Mouse (Mus musculus): ENCODE data around the gene Mars2. TPM values are rescaled to one million over a fixed set of nuclear protein-coding genes. Genes with fewer than 3 reads are reported as not detected.
A peak's percentile ranks its signal among the peaks of the same experiment; 100 is the strongest.

Mars2 gene
- total RNA-seq, 1 experiment from 2014 or later, result 5.2 TPM

GRCm38 (mm10) chr1:55215185-55215813 is 21.7 kb upstream of the Mars2 start:
- peak; percentile 96 for ATAC-seq (replicated peaks; ENCODE audit: insufficient number of reproducible peaks, low FRiP score, low TSS enrichment, poor library complexity, severe bottlenecking)

GRCm38 (mm10) chr1:55217191-55217590 is 19.8 kb upstream of the Mars2 start:
- ATAC-seq (replicated peaks; ENCODE audit: insufficient number of reproducible peaks, low FRiP score, low TSS enrichment, poor library complexity, severe bottlenecking), result no peak

- ATAC-seq (replicated peaks; ENCODE audit: insufficient number of reproducible peaks, low FRiP score, low TSS enrichment, poor library complexity, severe bottlenecking), result no peak
Observed at GRCm38 (mm10) chr1:55221352-55221751, 15.6 kb upstream of the Mars2 start.

- no peak for ATAC-seq (replicated peaks; ENCODE audit: insufficient number of reproducible peaks, low FRiP score, low TSS enrichment, poor library complexity, severe bottlenecking)
Observed at GRCm38 (mm10) chr1:55223026-55223425, 14.0 kb upstream of the Mars2 start.

- no peak for ATAC-seq (replicated peaks; ENCODE audit: insufficient number of reproducible peaks, low FRiP score, low TSS enrichment, poor library complexity, severe bottlenecking)
Observed at GRCm38 (mm10) chr1:55224111-55224510, 12.9 kb upstream of the Mars2 start.

- no peak for ATAC-seq (replicated peaks; ENCODE audit: insufficient number of reproducible peaks, low FRiP score, low TSS enrichment, poor library complexity, severe bottlenecking)
Observed at GRCm38 (mm10) chr1:55225398-55225797, 11.6 kb upstream of the Mars2 start.

GRCm38 (mm10) chr1:55226011-55226857 is 10.7 kb upstream of the Mars2 start, which contains the start of gene Rftn2:
TSS of gene Rftn2 (minus strand) at chr1:55226782.
- no peak for ATAC-seq (replicated peaks; ENCODE audit: insufficient number of reproducible peaks, low FRiP score, low TSS enrichment, poor library complexity, severe bottlenecking)

- ATAC-seq (replicated peaks; ENCODE audit: insufficient number of reproducible peaks, low FRiP score, low TSS enrichment, poor library complexity, severe bottlenecking), result no peak
Observed at GRCm38 (mm10) chr1:55227376-55227775, 9.6 kb upstream of the Mars2 start.

GRCm38 (mm10) chr1:55228256-55228884 is 8.6 kb upstream of the Mars2 start:
- ATAC-seq (replicated peaks; ENCODE audit: insufficient number of reproducible peaks, low FRiP score, low TSS enrichment, poor library complexity, severe bottlenecking), result no peak

- ATAC-seq (replicated peaks; ENCODE audit: insufficient number of reproducible peaks, low FRiP score, low TSS enrichment, poor library complexity, severe bottlenecking), result no peak
Observed at GRCm38 (mm10) chr1:55234910-55235520, 2.0 kb upstream of the Mars2 start.

- ATAC-seq (replicated peaks; ENCODE audit: insufficient number of reproducible peaks, low FRiP score, low TSS enrichment, poor library complexity, severe bottlenecking), result no peak
Observed at GRCm38 (mm10) chr1:55236487-55236886, 490 bp upstream of the Mars2 start.

- ATAC-seq (replicated peaks; ENCODE audit: insufficient number of reproducible peaks, low FRiP score, low TSS enrichment, poor library complexity, severe bottlenecking), result peak; percentile 10
Observed at GRCm38 (mm10) chr1:55237643-55238161, 725 bp downstream of the Mars2 start.

- ATAC-seq (replicated peaks; ENCODE audit: insufficient number of reproducible peaks, low FRiP score, low TSS enrichment, poor library complexity, severe bottlenecking), result no peak
Observed at GRCm38 (mm10) chr1:55238496-55238895, 1.5 kb downstream of the Mars2 start.

- ATAC-seq (replicated peaks; ENCODE audit: insufficient number of reproducible peaks, low FRiP score, low TSS enrichment, poor library complexity, severe bottlenecking), result 0 out of 2 replicates have a peak, but pooled peaks have one; percentile 46
Observed at GRCm38 (mm10) chr1:55239237-55239636, 2.3 kb downstream of the Mars2 start.

GRCm38 (mm10) chr1:55246374-55246773 is 9.4 kb downstream of the Mars2 start:
- no peak for ATAC-seq (replicated peaks; ENCODE audit: insufficient number of reproducible peaks, low FRiP score, low TSS enrichment, poor library complexity, severe bottlenecking)

GRCm38 (mm10) chr1:55264385-55264784 is 27.4 kb downstream of the Mars2 start:
- no peak for ATAC-seq (replicated peaks; ENCODE audit: insufficient number of reproducible peaks, low FRiP score, low TSS enrichment, poor library complexity, severe bottlenecking)

GRCm38 (mm10) chr1:55265447-55265846 is 28.5 kb downstream of the Mars2 start:
- ATAC-seq (replicated peaks; ENCODE audit: insufficient number of reproducible peaks, low FRiP score, low TSS enrichment, poor library complexity, severe bottlenecking), result no peak

- no peak for ATAC-seq (replicated peaks; ENCODE audit: insufficient number of reproducible peaks, low FRiP score, low TSS enrichment, poor library complexity, severe bottlenecking)
Observed at GRCm38 (mm10) chr1:55279081-55279480, 42.1 kb downstream of the Mars2 start.

Data from monocyte, adult 5-6 weeks (primary cell).